Mouse (Mus musculus) kidney, adult 2 months (tissue): ENCODE data around the gene Ogfr. TPM values are rescaled to one million over a fixed set of nuclear protein-coding genes. Genes with fewer than 3 reads are reported as not detected.
A peak's percentile ranks its signal among the peaks of the same experiment; 100 is the strongest.

Experiments
- DNase-seq: peaks from one replicate; pipeline ENCODE4 v3.0.0; 2021
- H3K27ac ChIP-seq: fragments of 200-500 bp; 2 replicates; pipeline ENCODE4 v1.5.1; 2012; ENCODE audit warnings: low read depth, low read length, control low read depth, inconsistent platforms; ENCODE audit not compliant: insufficient read depth
- H3K27me3 ChIP-seq: fragments of 200-500 bp; replicated peaks from 2 replicates; pipeline ENCODE4 v1.6.1; 2012; ENCODE audit warnings: mild to moderate bottlenecking, moderate library complexity, low read length, inconsistent platforms; ENCODE audit not compliant: control insufficient read depth, insufficient read depth
- H3K36me3 ChIP-seq: fragments of 200-500 bp; 2 replicates; pipeline ENCODE4 v1.6.1; 2012; ENCODE audit warnings: mild to moderate bottlenecking, moderate library complexity, low read length, inconsistent platforms; ENCODE audit not compliant: control insufficient read depth, insufficient read depth
- H3K4me1 ChIP-seq: fragments of 200-500 bp; 2 replicates; pipeline ENCODE4 v1.6.1; 2011; ENCODE audit warnings: low read length; ENCODE audit not compliant: control insufficient read depth, insufficient read depth
- H3K4me3 ChIP-seq: fragments of 200-500 bp; 2 replicates; pipeline ENCODE4 v1.5.1; 2011; ENCODE audit warnings: mild to moderate bottlenecking, low read depth, low read length, control low read depth; ENCODE audit not compliant: insufficient read depth
- CTCF ChIP-seq: fragments of 200-500 bp; conservative IDR thresholded peaks from 2 replicates; pipeline ENCODE4 v1.5.1; 2011; ENCODE audit warnings: low read depth, mild to moderate bottlenecking, control low read depth, low read length, moderate library complexity, mixed read lengths; ENCODE audit not compliant: insufficient read depth, insufficient read length
- POLR2A ChIP-seq: fragments of 200-500 bp; IDR thresholded peaks from one replicate; pipeline ENCODE4 v1.6.1; 2011; ENCODE audit warnings: low read depth, low read length, control low read depth
- WGBS: fragments of 180-500 bp; shearing (Covaris S2); methylation state at CpG from one replicate; pipeline ENCODE4 v1.1.7; 2018; 5-methylcytosine and 5-hydroxymethylcytosine counted together
- polyA plus RNA-seq: library from polyadenylated mRNA; depleted of rRNA; stranded (reverse); fragments of >200 nt; gene quantifications from 2 replicates; pipeline ENCODE4 v1.2.3, GENCODE M21; 2012

The Ogfr gene
- polyA plus RNA-seq, 1 experiment: 35.5 TPM

DNA sequence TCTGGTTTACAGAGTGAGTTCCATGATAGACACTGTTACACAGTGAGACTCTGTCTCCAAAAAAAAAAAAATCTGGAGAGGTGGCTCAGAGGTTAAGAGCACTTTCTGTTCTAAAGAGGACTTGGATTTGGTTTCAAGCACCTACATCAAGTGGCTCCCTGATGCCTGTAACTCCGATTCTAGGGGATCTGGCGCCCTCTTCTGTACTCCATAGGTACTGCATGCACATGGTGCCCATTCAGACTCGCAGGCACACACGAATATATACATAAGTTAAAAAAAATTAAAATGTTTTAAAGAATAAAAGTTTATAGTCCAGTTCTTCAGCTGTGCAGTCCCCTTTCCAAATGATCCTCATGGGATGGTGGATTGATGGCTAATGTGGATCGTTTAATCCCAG lies 28.8 kb upstream of the Ogfr start:
- H3K27me3 ChIP-seq: no peaks in the 10 kb centered on the region
- TF ChIP-seq POLR2A: no peak
- TF ChIP-seq CTCF: peak; percentile 56
- no peaks in the 10 kb centered on the region for H3K4me1 ChIP-seq
- DNase-seq: no peak
- H3K4me3 ChIP-seq: no peak overlapping the region
- H3K36me3 ChIP-seq: no peaks in the 10 kb centered on the region
- 57% methylated on average over 5 of the region's 5 CpGs for WGBS
- no peak overlapping the region for H3K27ac ChIP-seq

- DNase-seq: no peak
- Histone ChIP-seq H3K36me3 (no peaks in the 10 kb centered on the region), H3K27ac (no peak overlapping the region), H3K4me3 (no peak overlapping the region), H3K27me3 (no peaks in the 10 kb centered on the region), H3K4me1 (no peaks in the 10 kb centered on the region)
- TF ChIP-seq POLR2A (no peak), CTCF (no peak)
- WGBS: 43% methylated on average over 5 of the region's 5 CpGs
Measured at GRCm38 (mm10) chr2:180562146-180562545, 26.9 kb upstream of the Ogfr start.

DNA sequence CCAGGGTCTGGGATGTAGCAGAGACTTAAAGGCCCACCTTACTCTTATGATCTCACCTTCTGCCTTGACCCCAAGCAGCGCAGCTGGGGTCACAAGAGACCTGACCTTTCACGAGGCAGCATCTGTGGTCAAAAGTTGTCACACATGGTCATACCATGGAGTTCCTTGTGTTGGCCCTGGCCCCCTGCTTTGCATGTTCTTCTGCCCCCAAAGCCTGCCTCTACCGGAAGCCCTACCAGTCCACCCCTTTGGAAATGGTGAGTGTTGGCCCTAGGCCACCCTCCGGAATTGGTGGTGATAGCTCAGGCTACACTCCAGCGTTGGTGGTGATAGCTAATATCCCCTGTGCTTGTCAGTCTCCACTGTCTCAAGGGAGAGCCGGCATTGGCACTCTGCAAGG lies 25.7 kb upstream of the Ogfr start:
- TF ChIP-seq CTCF (no peak), POLR2A (no peak)
- Histone ChIP-seq H3K36me3 (no peaks in the 10 kb centered on the region), H3K27me3 (no peaks in the 10 kb centered on the region), H3K4me1 (no peaks in the 10 kb centered on the region), H3K4me3 (no peak overlapping the region), H3K27ac (no peak overlapping the region)
- 51% methylated on average over 6 of the region's 6 CpGs for WGBS
- DNase-seq: no peak

- 23% methylated on average over 5 of the region's 5 CpGs for WGBS
- Histone ChIP-seq H3K4me3 (no peak overlapping the region), H3K36me3 (no peaks in the 10 kb centered on the region), H3K27ac (no peak overlapping the region), H3K4me1 (no peaks in the 10 kb centered on the region), H3K27me3 (no peaks in the 10 kb centered on the region)
- TF ChIP-seq CTCF: no peak
- DNase-seq: no peak
Measured at GRCm38 (mm10) chr2:180563841-180564240, 25.2 kb upstream of the Ogfr start.

DNA sequence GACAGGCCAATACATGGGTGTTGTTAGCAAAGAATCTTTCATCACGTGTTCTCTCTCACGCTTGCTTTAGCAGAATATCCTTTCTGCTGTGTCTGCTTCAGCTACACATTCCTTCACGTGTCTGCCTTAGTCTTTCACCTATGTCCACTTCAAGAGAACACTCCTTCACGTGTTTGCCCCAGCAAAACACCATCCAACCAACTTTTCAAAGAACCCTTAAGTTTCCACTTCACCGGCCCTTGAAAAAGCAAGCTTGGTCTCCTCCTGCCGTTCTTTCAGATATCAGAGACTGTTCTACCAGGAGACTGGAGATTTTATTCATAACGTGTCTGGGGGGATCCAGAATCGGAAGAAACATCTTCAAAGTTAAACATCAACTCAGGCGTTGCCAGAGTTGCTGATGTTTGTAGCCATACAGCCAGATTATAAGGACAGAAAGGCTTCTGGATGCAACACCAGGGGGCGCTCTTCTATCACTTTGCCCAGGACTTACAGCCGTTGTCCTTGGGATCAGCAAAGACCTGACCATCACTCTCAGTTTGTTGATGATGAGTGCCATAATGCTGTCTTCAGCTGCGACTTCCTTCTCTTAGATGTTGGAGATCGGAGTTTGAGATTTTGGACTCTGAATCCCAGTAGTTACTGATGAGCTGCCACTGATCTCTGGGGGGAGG lies 22.7 kb upstream of the Ogfr start:
- no peak overlapping the region for H3K4me3 ChIP-seq
- H3K27me3 ChIP-seq: no peaks in the 10 kb centered on the region
- no peak for TF ChIP-seq POLR2A
- TF ChIP-seq CTCF: peak; percentile 87

DNA sequence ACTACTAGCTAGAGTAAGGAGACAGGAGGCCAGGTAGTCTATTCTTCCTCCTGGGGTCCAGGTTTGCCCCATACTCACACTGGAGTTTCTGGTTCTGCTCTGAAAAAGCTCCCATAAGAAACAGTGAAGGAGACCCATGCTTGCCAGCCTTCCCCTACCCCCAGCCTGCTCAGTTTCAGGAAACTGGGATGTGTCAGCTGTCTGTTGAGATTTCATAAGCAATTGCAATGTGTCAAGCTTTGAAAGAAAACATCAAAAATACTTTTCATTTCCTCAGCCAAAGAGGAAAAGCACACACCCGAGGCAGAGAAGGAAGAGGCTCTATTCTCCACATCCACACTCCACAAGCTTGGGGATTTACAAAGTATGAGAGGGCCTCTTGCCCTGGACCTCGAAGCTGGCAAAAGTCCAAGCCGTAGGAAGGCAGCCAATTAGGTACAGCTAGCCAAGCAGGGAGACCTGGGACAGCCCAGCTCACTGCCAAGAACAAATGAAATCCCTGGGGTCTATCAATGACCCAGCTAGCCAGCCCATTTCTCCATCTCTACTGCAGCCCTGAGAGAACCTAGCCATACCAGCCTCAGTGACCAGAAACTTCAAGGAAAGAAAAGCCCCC lies 19.9 kb upstream of the Ogfr start:
- TF ChIP-seq CTCF (no peak), POLR2A (no peak)
- 10% methylated on average over 3 of the region's 3 CpGs for WGBS
- DNase-seq: peak; percentile 74
- no peaks in the 10 kb centered on the region for H3K4me1 ChIP-seq
- no peak overlapping the region for H3K27ac ChIP-seq
- H3K27me3 ChIP-seq: no peaks in the 10 kb centered on the region
- H3K4me3 ChIP-seq: no peak overlapping the region
- H3K36me3 ChIP-seq: no peaks in the 10 kb centered on the region

More for the DNA sequence above, 22.7 kb upstream of the Ogfr start:
- H3K27ac ChIP-seq: no peak overlapping the region
- H3K36me3 ChIP-seq: no peaks in the 10 kb centered on the region
- no peaks in the 10 kb centered on the region for H3K4me1 ChIP-seq
- WGBS: 31% methylated on average over 13 of the region's 13 CpGs
- DNase-seq: peak; percentile 63

- no peaks in the 10 kb centered on the region for H3K27me3 ChIP-seq
- no peaks in the 10 kb centered on the region for H3K36me3 ChIP-seq
- no peaks in the 10 kb centered on the region for H3K4me1 ChIP-seq
- 38% methylated on average over 4 of the region's 4 CpGs for WGBS
- no peak overlapping the region for H3K27ac ChIP-seq
- TF ChIP-seq POLR2A (no peak), CTCF (no peak)
- peak; percentile 37 for DNase-seq
- no peak overlapping the region for H3K4me3 ChIP-seq
Measured at GRCm38 (mm10) chr2:180576482-180576881, 12.6 kb upstream of the Ogfr start.
